Mouse (Mus musculus): ENCODE results near the gene Hsd17b13.
A peak's percentile ranks its signal among the peaks of the same experiment; 100 is the strongest.

GRCm38 (mm10) chr5:103926398-103926797, 50.8 kb downstream of the Hsd17b13 start:
- TF ChIP-seq CTCF (IDR thresholded peaks at IDR 0.05) (peak; percentile 62), POLR2A (IDR thresholded peaks at IDR 0.05; ENCODE audit: insufficient read depth, low read depth, low read length) (no peak), EP300 (IDR thresholded peaks at IDR 0.05; ENCODE audit: insufficient read depth, low read depth, low read length) (no peak)

All from heart, adult 2 months (tissue).